Mouse (Mus musculus) A20 (cell line): ENCODE measurements around the gene Gm10642.

Source experiments
- DNase-seq: peaks from one replicate; pipeline ENCODE4 v3.0.0-alpha.2; 2011; ENCODE audit warnings: low read depth, low spot score

Gm10642 gene

GRCm38 (mm10) chr9:70656130-70657007, at the start of gene Gm10642:
Gene Gm10642 (plus strand): TSS chr9:70656251.
- peak; percentile 92 for DNase-seq

GRCm38 (mm10) chr9:70611026-70611673, 44.9 kb upstream of the Gm10642 start:
- DNase-seq, result no peak

DNA sequence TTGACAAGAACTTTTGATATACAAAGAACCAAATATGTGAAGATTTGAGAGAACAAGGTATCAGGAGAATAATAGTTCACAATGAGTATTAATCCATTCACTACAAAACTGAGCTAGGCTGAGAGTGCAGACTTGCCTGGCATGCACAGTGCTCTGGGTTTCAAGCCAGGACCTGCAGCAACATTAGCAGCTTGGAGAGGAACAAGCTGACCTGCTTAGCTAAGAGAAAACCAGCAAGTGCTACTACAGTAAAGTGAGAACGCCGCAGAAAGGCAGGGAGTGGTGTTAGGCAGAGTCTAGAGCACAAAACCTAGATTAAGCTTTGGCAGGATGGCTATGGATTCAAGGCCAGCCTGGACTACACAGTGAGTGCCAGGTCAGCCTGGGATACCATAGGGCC, 26.3 kb upstream of the Gm10642 start:
- DNase-seq, result no peak

GRCm38 (mm10) chr9:70631665-70632064, 24.4 kb upstream of the Gm10642 start:
- DNase-seq, result no peak

DNA sequence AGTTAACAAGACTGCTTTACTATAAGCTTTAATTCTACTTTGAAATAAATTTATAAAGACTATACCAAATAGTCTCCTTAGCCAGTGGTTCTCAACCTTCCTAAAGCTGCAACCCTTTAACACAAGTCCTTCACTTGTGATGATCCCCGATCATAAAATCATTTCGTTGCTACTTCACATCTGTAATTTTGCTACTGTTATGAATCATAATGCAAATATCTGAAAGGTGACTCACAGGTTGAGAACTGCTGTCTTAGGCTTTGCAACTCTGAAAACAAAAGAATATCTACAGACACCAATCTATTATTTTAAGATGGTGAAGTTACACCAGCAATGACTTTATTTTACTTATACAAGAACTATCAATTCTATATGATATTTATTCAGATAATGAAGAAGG, 19.3 kb upstream of the Gm10642 start:
- no peak for DNase-seq

GRCm38 (mm10) chr9:70650260-70650659, 5.8 kb upstream of the Gm10642 start:
- peak; percentile 77 for DNase-seq

DNA sequence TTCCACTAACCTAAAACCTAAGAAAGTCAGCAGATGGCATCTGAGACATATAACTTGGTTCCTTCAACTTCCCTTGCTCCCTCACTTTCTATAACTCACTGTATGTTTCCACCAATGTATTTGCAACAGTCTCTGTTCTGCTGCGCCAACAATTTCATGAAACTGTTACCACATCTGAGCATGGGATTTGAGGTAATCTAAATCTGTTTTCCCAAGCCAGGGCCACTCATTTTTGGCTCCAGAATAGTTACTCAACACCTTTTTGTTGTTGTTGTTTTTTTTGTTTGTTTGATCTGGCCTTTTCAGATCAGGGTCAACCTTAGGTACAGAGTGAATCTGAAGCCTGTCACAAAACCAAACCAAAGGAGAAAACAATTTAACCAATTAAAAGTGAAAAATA, 5.1 kb upstream of the Gm10642 start:
- DNase-seq, result peak; percentile 35

- no peak for DNase-seq
These were observed 3.8 kb upstream of the Gm10642 start for GRCm38 (mm10) chr9:70652221-70652620.

- no peak for DNase-seq
These were observed 2.2 kb upstream of the Gm10642 start for GRCm38 (mm10) chr9:70653875-70654274.

DNA sequence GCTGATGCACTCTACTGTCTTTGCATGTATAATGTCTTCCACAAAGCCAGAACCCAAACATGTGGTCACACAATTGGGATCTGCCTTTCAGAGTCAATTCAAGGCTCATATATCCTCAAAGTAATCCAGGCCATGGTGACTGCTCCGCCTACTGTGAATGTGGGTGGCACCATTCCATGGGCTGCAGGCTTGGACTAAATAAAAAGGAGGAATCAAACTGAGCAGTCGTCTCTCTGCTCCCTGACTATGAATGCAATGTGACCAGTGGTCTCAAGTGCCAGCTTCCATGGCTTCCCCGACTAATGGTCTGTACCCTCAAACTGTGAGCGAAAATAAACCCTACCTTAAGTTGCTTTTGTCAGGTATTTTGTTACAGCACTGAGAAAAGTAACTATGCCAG, 1.6 kb upstream of the Gm10642 start:
- no peak for DNase-seq

DNA sequence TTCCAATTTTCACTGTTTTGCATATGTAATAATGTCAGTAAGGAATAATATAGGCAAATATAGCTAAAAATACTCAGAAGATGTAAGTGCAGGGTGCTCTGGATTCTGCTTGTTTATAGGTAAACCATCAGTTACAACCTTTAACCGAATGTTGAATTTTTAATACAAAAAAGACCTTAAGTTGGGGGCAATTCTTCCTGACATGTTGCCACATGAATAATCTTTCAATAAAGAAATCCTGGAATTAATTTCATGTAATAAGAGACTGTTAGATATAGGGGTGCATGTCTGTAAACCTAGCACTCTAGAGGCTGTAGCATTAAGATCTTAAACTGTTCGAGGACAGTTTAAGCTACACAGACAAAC, 304 bp upstream of the Gm10642 start:
- DNase-seq, result no peak

DNA sequence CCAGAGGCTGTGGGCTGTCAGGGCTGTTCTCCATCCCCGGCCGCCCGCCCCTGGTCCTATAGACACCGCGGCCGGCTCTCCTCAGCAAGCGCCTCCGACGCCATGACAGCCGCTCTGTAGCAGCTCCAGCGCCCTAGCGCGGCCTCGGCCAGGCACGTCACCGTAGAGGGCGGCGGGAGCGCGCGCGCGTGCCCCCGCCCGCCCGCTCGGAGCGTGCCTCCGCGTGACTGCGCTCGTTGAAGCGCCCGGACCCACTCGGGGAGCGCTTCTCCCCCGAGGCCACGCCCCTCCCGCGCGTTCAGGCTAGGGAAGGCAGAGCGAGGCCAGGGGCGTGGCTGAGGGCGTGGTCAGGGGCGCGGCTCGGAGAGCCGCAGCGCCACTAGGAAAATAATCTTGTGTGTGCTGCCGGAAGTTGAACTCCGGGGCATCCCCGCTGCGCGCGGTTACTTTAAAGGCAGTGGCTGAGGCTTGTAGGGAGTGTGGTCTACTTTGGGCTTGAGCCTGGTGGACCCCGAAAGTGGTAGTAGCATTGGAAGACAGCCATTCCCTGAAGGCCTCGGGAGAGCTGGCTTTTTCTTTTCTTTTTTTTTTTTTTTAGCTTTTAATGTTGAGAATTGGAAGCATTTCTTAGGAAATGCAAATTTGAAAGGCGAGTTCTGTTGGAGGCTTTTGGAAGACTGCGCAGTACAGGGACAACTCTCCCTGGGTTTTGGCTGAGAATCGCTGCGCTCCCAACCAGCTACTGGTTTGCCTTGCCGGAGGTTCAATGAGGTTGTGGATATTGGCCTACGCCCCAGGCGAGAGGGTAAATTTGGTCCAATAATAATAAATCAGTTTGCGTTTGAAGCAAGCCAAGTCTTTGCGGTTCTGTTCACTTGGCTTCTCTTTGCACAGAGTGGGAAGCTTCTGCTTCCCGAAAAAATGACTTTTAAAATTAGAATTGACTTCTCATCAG, 1.2 kb downstream of the Gm10642 start, which contains the start of gene Mindy2:
Gene Mindy2, minus strand, starts transcription at position 162 of the 955 bp plus-strand sequence.
- DNase-seq, result peak; percentile 99

DNA sequence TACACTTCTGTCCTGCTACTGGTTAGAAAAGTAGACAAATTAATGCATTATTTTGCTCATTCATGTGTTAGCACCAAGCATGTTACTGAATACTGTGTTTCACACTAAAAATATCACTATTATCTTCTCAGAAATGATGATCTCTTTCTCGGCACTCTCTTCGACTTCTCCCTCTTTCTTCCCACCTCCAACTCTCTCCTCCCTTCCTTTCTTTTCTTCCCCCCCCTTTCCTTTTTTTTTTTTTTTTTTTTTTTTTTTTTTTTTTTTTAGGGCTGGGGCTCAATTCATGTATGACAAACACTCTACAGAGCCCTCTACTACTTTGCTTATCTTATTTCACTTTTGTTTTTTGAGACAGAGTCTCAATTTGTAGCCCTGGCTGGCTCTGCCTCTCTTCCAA, 2.2 kb downstream of the Gm10642 start:
- DNase-seq, result peak; percentile 37

GRCm38 (mm10) chr9:70664847-70665246, 8.8 kb downstream of the Gm10642 start:
- no peak for DNase-seq

DNA sequence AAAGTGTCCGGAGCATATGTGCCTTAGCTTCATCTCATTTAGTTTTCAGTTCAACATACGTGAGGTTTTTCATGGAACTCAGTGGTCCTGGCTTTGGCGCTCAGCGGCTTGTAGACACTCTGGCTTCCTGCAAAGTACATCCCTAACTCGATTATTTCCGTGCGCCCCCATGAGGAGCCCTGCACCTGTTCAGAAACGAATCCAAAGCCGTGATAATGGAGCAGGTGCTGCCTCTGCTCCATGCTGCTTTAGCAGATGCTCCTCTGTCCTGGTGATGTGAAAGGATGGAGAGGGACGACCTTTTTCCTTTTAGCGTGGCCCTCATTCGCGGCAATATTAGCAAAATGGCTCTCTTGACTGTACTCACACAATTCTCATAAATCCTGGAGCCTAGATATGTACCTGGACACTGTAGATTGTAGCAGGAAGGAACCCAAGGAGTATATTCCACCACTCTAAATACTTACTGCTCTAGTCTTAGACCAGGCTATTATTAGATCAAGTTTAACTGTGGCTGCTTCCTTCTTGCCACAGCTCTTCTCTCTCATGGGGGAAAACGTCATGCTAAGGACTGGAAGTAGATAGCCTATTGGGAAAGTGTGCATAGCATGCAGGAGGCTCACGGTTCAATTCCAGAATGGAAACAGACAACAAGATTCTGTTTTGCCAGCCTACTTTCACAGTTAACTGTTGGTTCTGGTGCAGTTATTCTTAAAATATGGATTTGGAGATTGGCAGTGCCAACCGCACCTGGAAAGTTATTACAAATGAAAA, 9.5 kb downstream of the Gm10642 start:
- DNase-seq, result no peak

GRCm38 (mm10) chr9:70666811-70667210, 10.8 kb downstream of the Gm10642 start:
- DNase-seq, result no peak

- peak; percentile 32 for DNase-seq
These were observed 12.0 kb downstream of the Gm10642 start for GRCm38 (mm10) chr9:70668048-70668447.

DNA sequence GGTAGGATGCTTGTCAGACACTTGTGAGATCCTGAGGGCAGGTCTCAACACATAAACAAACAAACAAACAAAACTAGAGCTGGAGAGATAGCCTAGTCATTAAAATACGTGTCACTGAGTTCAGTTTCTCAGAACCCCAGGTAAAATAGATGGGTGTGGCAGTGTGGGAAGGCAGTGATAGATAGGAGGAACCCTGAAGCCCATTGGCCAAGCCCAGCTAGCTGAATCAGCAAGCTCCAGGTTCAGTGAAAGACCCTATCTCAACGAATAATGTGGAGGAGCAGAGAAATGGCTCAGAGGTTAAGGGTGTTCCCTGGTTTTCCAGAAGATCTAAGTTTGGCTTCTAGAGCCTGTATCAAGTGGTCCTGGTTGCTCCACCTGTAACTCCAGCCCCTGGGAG, 13.1 kb downstream of the Gm10642 start:
- DNase-seq, result no peak

DNA sequence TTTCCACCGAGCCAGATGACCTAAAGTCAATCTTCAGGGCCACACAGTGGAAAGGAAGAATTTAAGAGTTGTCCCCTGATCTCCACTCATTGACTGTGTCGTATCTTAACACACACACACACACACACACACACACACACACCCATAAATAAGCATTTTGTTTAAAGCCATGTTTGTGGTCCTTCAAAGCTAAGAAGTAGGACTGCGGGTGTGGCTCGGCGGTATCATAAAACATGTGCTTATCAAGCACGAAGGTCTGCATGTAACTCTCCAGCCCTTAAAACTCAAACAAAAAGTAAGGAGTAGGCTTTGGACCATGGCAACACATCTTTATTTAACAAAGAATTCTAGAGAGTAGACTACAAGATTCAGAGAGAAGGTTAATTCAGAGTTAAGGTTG, 14.3 kb downstream of the Gm10642 start:
- DNase-seq, result no peak

DNA sequence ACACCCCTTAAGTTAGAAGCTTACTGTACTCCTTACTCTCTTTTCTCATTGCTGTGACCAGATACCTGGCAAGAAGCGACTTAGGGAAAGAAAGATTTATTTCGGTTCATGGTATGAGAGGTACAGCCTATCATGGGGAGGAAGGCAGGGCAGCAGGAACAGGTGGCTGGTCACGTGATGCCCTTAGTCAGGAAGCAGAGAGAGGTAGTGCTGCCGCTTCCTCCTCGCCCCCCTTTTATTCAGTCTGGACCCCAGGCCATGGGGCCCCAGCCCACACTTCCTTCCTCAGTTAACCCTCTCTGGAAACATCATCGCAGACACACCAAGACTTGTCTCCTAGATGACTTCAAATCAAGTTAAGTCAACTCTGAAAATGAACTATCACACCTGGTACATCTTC, 15.2 kb downstream of the Gm10642 start:
- DNase-seq, result peak; percentile 85
